Mouse (Mus musculus) small intestine, adult 2 months (tissue): Measurements from ENCODE around the gene Ppfibp1. TPM values are rescaled to one million over a fixed set of nuclear protein-coding genes. Genes with fewer than 3 reads are reported as not detected.

Experiments used
- H3K27ac ChIP-seq: fragments of 200-500 bp; 2 replicates; pipeline ENCODE4 v1.5.1; 2012; ENCODE audit warnings: low read depth, low read length, control low read depth, inconsistent platforms; ENCODE audit not compliant: insufficient read depth
- H3K27me3 ChIP-seq: fragments of 200-500 bp; 2 replicates; pipeline ENCODE4 v1.6.1; 2012; ENCODE audit warnings: mild to moderate bottlenecking, moderate library complexity, low read length, inconsistent platforms; ENCODE audit not compliant: control insufficient read depth, insufficient read depth
- H3K36me3 ChIP-seq: fragments of 200-500 bp; 2 replicates; pipeline ENCODE4 v1.6.1; 2012; ENCODE audit warnings: mild to moderate bottlenecking, low read length, control low read depth, inconsistent platforms; ENCODE audit not compliant: control insufficient read depth, insufficient read depth
- H3K4me1 ChIP-seq: fragments of 200-500 bp; 2 replicates; pipeline ENCODE4 v1.6.1; 2012; ENCODE audit warnings: low read length, inconsistent platforms, mixed read lengths; ENCODE audit not compliant: control insufficient read depth, insufficient read depth, insufficient read length
- H3K4me3 ChIP-seq: fragments of 200-500 bp; 2 replicates; pipeline ENCODE4 v1.5.1; 2012; ENCODE audit warnings: low read depth, mild to moderate bottlenecking, control low read depth, inconsistent platforms, low read length, moderate library complexity
- CTCF ChIP-seq: fragments of 200-500 bp; IDR thresholded peaks from 2 replicates; pipeline ENCODE4 v1.5.1; 2012; ENCODE audit warnings: low read depth, mild to moderate bottlenecking, control low read depth, inconsistent platforms, low read length, moderate library complexity, mixed read lengths; ENCODE audit not compliant: insufficient replicate concordance, insufficient read length; ENCODE audit errors: extremely low read depth
- POLR2A ChIP-seq: fragments of 200-500 bp; IDR thresholded peaks from 2 replicates; pipeline ENCODE4 v1.6.1; 2012; ENCODE audit warnings: low read depth, mild to moderate bottlenecking, control low read depth, inconsistent platforms, low read length, moderate library complexity
- WGBS: fragments of 180-500 bp; shearing (Covaris S2); methylation state at CpG from one replicate; pipeline ENCODE4 v1.1.7; 2018; 5-methylcytosine and 5-hydroxymethylcytosine counted together
- polyA plus RNA-seq: library from polyadenylated mRNA; depleted of rRNA; stranded (reverse); fragments of >200 nt; gene quantifications from 2 replicates; pipeline ENCODE4 v1.2.3, GENCODE M21; 2012

Gene Ppfibp1
- polyA plus RNA-seq, 1 experiment = 3.3 TPM

- 52% methylated on average over 5 of the region's 5 CpGs for WGBS
- Histone ChIP-seq H3K4me1 (peaks cover 8% of the 10 kb centered on the region; the same call in 1 of the 2 replicates), H3K4me3 (no peak overlapping the region), H3K27me3 (no peaks in the 10 kb centered on the region), H3K36me3 (no peaks in the 10 kb centered on the region), H3K27ac (no peak overlapping the region)
- TF ChIP-seq POLR2A (no peak), CTCF (no peak)
Measured at GRCm38 (mm10) chr6:146907061-146907794, 18.9 kb downstream of the Ppfibp1 start.

DNA sequence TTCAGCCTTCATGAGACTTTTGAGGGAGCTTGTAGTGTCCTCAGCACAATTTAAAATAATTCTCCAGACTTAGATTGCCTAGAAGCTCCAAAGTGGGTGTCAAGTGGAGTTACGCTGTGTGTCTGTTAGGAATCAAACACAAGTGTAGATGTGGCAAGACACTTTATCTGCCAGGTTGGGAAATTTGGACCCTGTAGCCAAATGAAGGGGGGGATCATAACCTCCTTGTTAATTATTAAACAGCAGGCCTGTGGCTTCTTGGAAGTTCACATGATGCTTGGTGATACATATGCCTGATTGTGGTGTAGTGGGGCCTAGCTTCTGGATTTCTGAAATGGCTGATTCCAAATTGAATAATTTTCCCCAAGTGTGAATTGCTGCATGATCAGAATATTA, 19.5 kb downstream of the Ppfibp1 start:
- TF ChIP-seq CTCF (no peak), POLR2A (no peak)
- WGBS = 60% methylated on average over 1 of the region's 1 CpGs
- Histone ChIP-seq H3K4me3 (no peak overlapping the region), H3K36me3 (no peaks in the 10 kb centered on the region), H3K27ac (no peak overlapping the region), H3K27me3 (no peaks in the 10 kb centered on the region), H3K4me1 (peaks cover 8% of the 10 kb centered on the region; the same call in 1 of the 2 replicates)

DNA sequence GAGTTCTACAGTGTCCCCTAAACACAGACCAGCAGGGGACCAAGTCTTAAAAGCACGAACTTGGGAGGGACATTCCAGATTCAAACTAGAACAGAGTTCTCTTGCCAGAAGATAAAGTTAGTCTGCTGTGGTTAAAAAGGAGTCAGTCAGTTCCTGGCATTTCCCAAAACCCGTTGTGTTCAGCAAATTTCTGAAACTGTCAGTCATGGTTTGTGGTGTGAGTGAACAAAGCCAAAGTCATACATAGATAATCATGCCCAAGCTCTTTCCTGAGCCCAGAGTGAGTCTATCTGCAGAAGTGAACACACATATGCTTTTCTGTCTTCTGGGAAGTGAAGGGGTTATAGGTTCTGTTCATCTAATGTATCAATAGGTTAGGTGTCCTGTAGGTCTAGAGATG, 20.5 kb downstream of the Ppfibp1 start:
- no peak for TF ChIP-seq CTCF
- no peak for TF ChIP-seq POLR2A
- Histone ChIP-seq H3K27ac (no peak overlapping the region), H3K36me3 (no peaks in the 10 kb centered on the region), H3K27me3 (no peaks in the 10 kb centered on the region), H3K4me1 (peaks cover 14% of the 10 kb centered on the region; the same call in 1 of the 2 replicates), H3K4me3 (no peak overlapping the region)
- WGBS = 65% methylated on average over 2 of the region's 2 CpGs

GRCm38 (mm10) chr6:146909725-146910489, 21.6 kb downstream of the Ppfibp1 start:
- no peak overlapping the region for H3K27ac ChIP-seq

GRCm38 (mm10) chr6:146910801-146911200, 22.5 kb downstream of the Ppfibp1 start:
- Histone ChIP-seq H3K27me3 (no peaks in the 10 kb centered on the region), H3K4me1 (peaks cover 13% of the 10 kb centered on the region; the same call in 1 of the 2 replicates), H3K27ac (no peak overlapping the region), H3K4me3 (no peak overlapping the region), H3K36me3 (no peaks in the 10 kb centered on the region)
- TF ChIP-seq POLR2A = no peak
- TF ChIP-seq CTCF = no peak
- WGBS = 89% methylated on average over 2 of the region's 2 CpGs

More at GRCm38 (mm10) chr6:146909725-146910489, 21.6 kb downstream of the Ppfibp1 start:
- WGBS = 88% methylated on average over 5 of the region's 5 CpGs
- H3K4me3 ChIP-seq = no peak overlapping the region
- H3K27me3 ChIP-seq = no peaks in the 10 kb centered on the region
- H3K4me1 ChIP-seq = peaks cover 14% of the 10 kb centered on the region; the same call in 1 of the 2 replicates
- no peaks in the 10 kb centered on the region for H3K36me3 ChIP-seq
- no peak for TF ChIP-seq POLR2A
- no peak for TF ChIP-seq CTCF

- 0 out of 2 replicates have a peak overlapping the region, but pooled peaks have one; percentile 14 for H3K27ac ChIP-seq
- H3K36me3 ChIP-seq = no peaks in the 10 kb centered on the region
- TF ChIP-seq POLR2A (no peak), CTCF (no peak)
- no peak overlapping the region for H3K4me3 ChIP-seq
- no peaks in the 10 kb centered on the region for H3K27me3 ChIP-seq
- peaks cover 7% of the 10 kb centered on the region; the same call in 1 of the 2 replicates for H3K4me1 ChIP-seq
- 30% methylated on average over 3 of the region's 3 CpGs for WGBS
Measured at GRCm38 (mm10) chr6:146912835-146913488, 24.7 kb downstream of the Ppfibp1 start.
